Mouse (Mus musculus) lung, adult 2 months (tissue): Measurements from ENCODE around the gene Zfp982.

Source experiments
- CTCF ChIP-seq: fragments of 200-500 bp; IDR thresholded peaks from 2 replicates; pipeline ENCODE4 v1.5.1; 2011; ENCODE audit warnings: mild to moderate bottlenecking, low read length, control low read depth; ENCODE audit not compliant: insufficient read depth
- POLR2A ChIP-seq: fragments of 200-500 bp; IDR thresholded peaks from 2 replicates; pipeline ENCODE4 v1.6.1; 2011; ENCODE audit warnings: low read depth, mild to moderate bottlenecking, control low read depth, low read length, borderline replicate concordance; ENCODE audit errors: extremely low read depth

- no peak for TF ChIP-seq POLR2A
- no peak for TF ChIP-seq CTCF
Measured at GRCm38 (mm10) chr4:147541105-147541504, 48.9 kb downstream of the Zfp982 start.
